Mouse (Mus musculus): ENCODE measurements at regions not wholly inside any gene's neighbourhood (a gene's known extent, or its start where the extent isn't known, plus 50 kb on each side); places are given as distances from the start of the nearest gene placed in this dataset.

- TF ChIP-seq CTCF (IDR thresholded peaks at IDR 0.05; ENCODE audit: borderline replicate concordance, insufficient read depth, low read length) (no peak), POLR2A (IDR thresholded peaks at IDR 0.05; ENCODE audit: low read depth, low read length) (no peak)
These were observed 79.1 kb downstream of the Sema4f start for GRCm38 (mm10) chr6:82860485-82860884.

All from embryonic fibroblast, embryonic 13.5 days (primary cell).